Mouse (Mus musculus) small intestine, adult 2 months (tissue): ENCODE results near the gene Ifna9. TPM values are rescaled to one million over a fixed set of nuclear protein-coding genes. Genes with fewer than 3 reads are reported as not detected.
A peak's percentile ranks its signal among the peaks of the same experiment; 100 is the strongest.

Experiments
- H3K27ac ChIP-seq: fragments of 200-500 bp; 2 replicates; pipeline ENCODE4 v1.5.1; 2012; ENCODE audit warnings: low read depth, low read length, control low read depth, inconsistent platforms; ENCODE audit not compliant: insufficient read depth
- H3K27me3 ChIP-seq: fragments of 200-500 bp; 2 replicates; pipeline ENCODE4 v1.6.1; 2012; ENCODE audit warnings: mild to moderate bottlenecking, moderate library complexity, low read length, inconsistent platforms; ENCODE audit not compliant: control insufficient read depth, insufficient read depth
- H3K36me3 ChIP-seq: fragments of 200-500 bp; 2 replicates; pipeline ENCODE4 v1.6.1; 2012; ENCODE audit warnings: mild to moderate bottlenecking, low read length, control low read depth, inconsistent platforms; ENCODE audit not compliant: control insufficient read depth, insufficient read depth
- H3K4me1 ChIP-seq: fragments of 200-500 bp; 2 replicates; pipeline ENCODE4 v1.6.1; 2012; ENCODE audit warnings: low read length, inconsistent platforms, mixed read lengths; ENCODE audit not compliant: control insufficient read depth, insufficient read depth, insufficient read length
- H3K4me3 ChIP-seq: fragments of 200-500 bp; 2 replicates; pipeline ENCODE4 v1.5.1; 2012; ENCODE audit warnings: low read depth, mild to moderate bottlenecking, control low read depth, inconsistent platforms, low read length, moderate library complexity
- CTCF ChIP-seq: fragments of 200-500 bp; IDR thresholded peaks from 2 replicates; pipeline ENCODE4 v1.5.1; 2012; ENCODE audit warnings: low read depth, mild to moderate bottlenecking, control low read depth, inconsistent platforms, low read length, moderate library complexity, mixed read lengths; ENCODE audit not compliant: insufficient replicate concordance, insufficient read length; ENCODE audit errors: extremely low read depth
- POLR2A ChIP-seq: fragments of 200-500 bp; IDR thresholded peaks from 2 replicates; pipeline ENCODE4 v1.6.1; 2012; ENCODE audit warnings: low read depth, mild to moderate bottlenecking, control low read depth, inconsistent platforms, low read length, moderate library complexity
- WGBS: fragments of 180-500 bp; shearing (Covaris S2); methylation state at CpG from one replicate; pipeline ENCODE4 v1.1.7; 2018; 5-methylcytosine and 5-hydroxymethylcytosine counted together
- polyA plus RNA-seq: library from polyadenylated mRNA; depleted of rRNA; stranded (reverse); fragments of >200 nt; gene quantifications from 2 replicates; pipeline ENCODE4 v1.2.3, GENCODE M21; 2012; rRNA removed

Gene Ifna9
- polyA plus RNA-seq, 1 experiment = not detected

- Histone ChIP-seq H3K27ac (no peak overlapping the region), H3K4me1 (no peaks in the 10 kb centered on the region; the same call in 1 of the 2 replicates), H3K27me3 (no peaks in the 10 kb centered on the region), H3K4me3 (peak overlapping the region; percentile 62), H3K36me3 (no peaks in the 10 kb centered on the region)
- TF ChIP-seq CTCF (peak; percentile 90), POLR2A (no peak)
- WGBS = 19% methylated on average over 22 of the region's 22 CpGs
Measured at GRCm38 (mm10) chr4:88550161-88550945, 41.8 kb downstream of the Ifna9 start.

- WGBS = 52% methylated on average over 1 of the region's 1 CpGs
Measured at GRCm38 (mm10) chr4:88547986-88548385, 44.2 kb downstream of the Ifna9 start.

DNA sequence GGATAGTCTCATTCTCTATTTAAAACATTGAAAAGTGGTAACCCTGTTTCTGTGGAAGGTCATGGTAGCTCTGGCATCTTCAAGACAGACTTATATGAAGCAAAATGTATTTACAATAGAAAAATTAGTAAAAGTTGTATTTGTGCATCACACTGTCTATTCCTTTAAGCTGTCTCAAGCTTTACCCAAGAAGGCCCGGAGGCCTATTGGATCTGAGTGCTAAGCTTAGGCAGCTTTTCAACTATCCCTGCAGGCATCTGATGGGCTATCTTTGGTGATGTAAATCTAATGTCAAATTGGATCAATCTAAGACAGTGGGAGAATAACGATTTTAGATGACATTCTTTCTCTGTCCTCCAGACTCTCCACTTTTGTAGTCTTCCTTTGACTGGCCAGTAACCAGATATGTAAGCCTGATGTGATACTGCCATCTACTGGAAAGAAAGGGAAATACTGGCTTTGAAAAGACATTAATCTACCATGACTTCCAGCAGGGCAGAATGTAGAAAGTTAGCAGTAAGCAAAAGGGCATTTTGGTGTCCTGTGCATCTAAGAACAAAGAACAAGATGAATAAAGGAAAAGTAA lies 48.4 kb downstream of the Ifna9 start:
- H3K27ac ChIP-seq = no peak overlapping the region
- no peaks in the 10 kb centered on the region for H3K27me3 ChIP-seq
- WGBS = 49% methylated on average over 2 of the region's 2 CpGs
- TF ChIP-seq CTCF (no peak), POLR2A (no peak)
- H3K36me3 ChIP-seq = no peaks in the 10 kb centered on the region
- no peaks in the 10 kb centered on the region for H3K4me1 ChIP-seq
- no peak overlapping the region for H3K4me3 ChIP-seq

More at GRCm38 (mm10) chr4:88547986-88548385, 44.2 kb downstream of the Ifna9 start:
- H3K4me3 ChIP-seq = no peak overlapping the region
- no peaks in the 10 kb centered on the region for H3K36me3 ChIP-seq
- H3K27ac ChIP-seq = no peak overlapping the region
- TF ChIP-seq CTCF = no peak
- no peak for TF ChIP-seq POLR2A
- H3K27me3 ChIP-seq = no peaks in the 10 kb centered on the region
- H3K4me1 ChIP-seq = no peaks in the 10 kb centered on the region; the same call in 1 of the 2 replicates

Other genes starting within 250 kb of the Ifna9 start
- 0.29 and 0.41 TPM in 2 replicates for gene Hacd4, start 153.5 kb downstream of the Ifna9 start, polyA plus RNA-seq
- not detected in 2 replicates for gene Ifnb1, start 69.6 kb downstream of the Ifna9 start, polyA plus RNA-seq
- gene Ifna15, start 34.1 kb downstream of the Ifna9 start, polyA plus RNA-seq = not detected in 2 replicates
- not detected in 2 replicates for gene Ifna14, start 20.6 kb downstream of the Ifna9 start, polyA plus RNA-seq
- gene Ifna12, start 11.0 kb upstream of the Ifna9 start, polyA plus RNA-seq = not detected in 2 replicates
- gene C87499, start 42.0 kb upstream of the Ifna9 start, polyA plus RNA-seq = not detected in 2 replicates
- not detected in 2 replicates for gene Ifna13, start 52.1 kb upstream of the Ifna9 start, polyA plus RNA-seq
- gene Ifna16, start 84.5 kb upstream of the Ifna9 start, polyA plus RNA-seq = not detected in 2 replicates
- not detected in 2 replicates for gene Ifna2, start 91.5 kb upstream of the Ifna9 start, polyA plus RNA-seq
- not detected in 2 replicates for gene Ifnab, start 99.0 kb upstream of the Ifna9 start, polyA plus RNA-seq
- gene Gm26566, start 129.4 kb upstream of the Ifna9 start, polyA plus RNA-seq = 0.68 TPM in 1 of 2 replicates, not detected in the other
- 6.5 and 11.3 TPM in 2 replicates for gene Klhl9, start 130.1 kb upstream of the Ifna9 start, polyA plus RNA-seq
- gene Gm13271, start 162.5 kb upstream of the Ifna9 start, polyA plus RNA-seq = not detected in 2 replicates
- gene Gm13283, start 167.7 kb upstream of the Ifna9 start, polyA plus RNA-seq = 0.08 TPM in 2 replicates
- gene Gm13290, start 181.4 kb upstream of the Ifna9 start, polyA plus RNA-seq = not detected in 2 replicates
- not detected in 2 replicates for gene Gm13289, start 184.5 kb upstream of the Ifna9 start, polyA plus RNA-seq
- not detected in 2 replicates for gene Gm13272, start 187.5 kb upstream of the Ifna9 start, polyA plus RNA-seq
- not detected in 2 replicates for gene Ifnz, start 189.7 kb upstream of the Ifna9 start, polyA plus RNA-seq
- not detected in 2 replicates for gene Gm13276, start 193.3 kb upstream of the Ifna9 start, polyA plus RNA-seq
- not detected in 2 replicates for gene Gm13277, start 196.2 kb upstream of the Ifna9 start, polyA plus RNA-seq
- gene Gm13278, start 199.2 kb upstream of the Ifna9 start, polyA plus RNA-seq = not detected in 2 replicates
- gene Gm13275, start 202.1 kb upstream of the Ifna9 start, polyA plus RNA-seq = not detected in 2 replicates
- gene Gm13279, start 205.0 kb upstream of the Ifna9 start, polyA plus RNA-seq = not detected in 2 replicates
- gene Gm13285, start 207.3 kb upstream of the Ifna9 start, polyA plus RNA-seq = not detected in 2 replicates
- not detected in 2 replicates for gene Gm13287, start 210.9 kb upstream of the Ifna9 start, polyA plus RNA-seq
- not detected in 2 replicates for gene Gm13288, start 213.1 kb upstream of the Ifna9 start, polyA plus RNA-seq
- gene Ifna7, start 223.8 kb upstream of the Ifna9 start, polyA plus RNA-seq = not detected in 2 replicates
- gene Ifna11, start 227.6 kb upstream of the Ifna9 start, polyA plus RNA-seq = not detected in 2 replicates
- gene Ifna6, start 235.0 kb upstream of the Ifna9 start, polyA plus RNA-seq = not detected in 2 replicates
- not detected in 2 replicates for gene Ifna5, start 243.1 kb upstream of the Ifna9 start, polyA plus RNA-seq
- gene Ifna4, start 249.5 kb upstream of the Ifna9 start, polyA plus RNA-seq = not detected in 2 replicates